Mouse (Mus musculus) CH12.LX (cell line): ENCODE data around the gene Nol3. TPM values are rescaled to one million over a fixed set of nuclear protein-coding genes. Genes with fewer than 3 reads are reported as not detected.

Experiments used
- DNase-seq: peaks from one replicate; pipeline ENCODE4 v3.0.0-alpha.2; 2013; ENCODE audit errors: extremely low read depth
- H3K27ac ChIP-seq: 2 replicates; pipeline ENCODE4 v1.5.1; 2012; ENCODE audit warnings: low read depth, mild to moderate bottlenecking, control low read depth, moderate library complexity; ENCODE audit not compliant: insufficient read depth
- H3K27me3 ChIP-seq: replicated peaks from 2 replicates; pipeline ENCODE3; 2012; ENCODE audit warnings: inconsistent platforms
- H3K36me3 ChIP-seq, 2 experiments: replicated peaks in 1 of 2; 2 replicates each; pipeline versions ENCODE3 to v1.6.1; 2012; ENCODE audit warnings: inconsistent platforms in 1 of 2, low read length in 1 of 2, mild to moderate bottlenecking in 1 of 2, mixed read lengths in 1 of 2, moderate library complexity in 1 of 2; ENCODE audit not compliant: control insufficient read depth in 1 of 2, insufficient read depth in 1 of 2
- H3K4me1 ChIP-seq, 2 experiments: 2 replicates each; pipeline ENCODE4 v1.6.1; 2012; ENCODE audit warnings: inconsistent platforms in 1 of 2, moderate library complexity in 1 of 2; ENCODE audit not compliant: insufficient read depth in 2 of 2, control insufficient read depth in 1 of 2
- H3K4me2 ChIP-seq: 2 replicates; pipeline ENCODE4 v1.6.1; 2012; ENCODE audit warnings: low read depth, mild to moderate bottlenecking, control low read depth; ENCODE audit not compliant: poor library complexity, insufficient read depth, severe bottlenecking
- H3K4me3 ChIP-seq, 3 experiments: fragments of 150-350 bp in 1 of 3; sonication (generic) in 1 of 3; replicated peaks in 1 of 3; 2 replicates each; pipeline versions ENCODE3 to v1.5.1; 2011 to 2012; ENCODE audit warnings: low read depth in 2 of 3, low read length in 2 of 3, mild to moderate bottlenecking in 2 of 3, moderate library complexity in 2 of 3, control low read depth in 1 of 3, improper control_type of control experiment in 1 of 3, inconsistent platforms in 1 of 3, mixed read lengths in 1 of 3; ENCODE audit not compliant: poor library complexity in 1 of 3
- H3K79me2 ChIP-seq: replicated peaks from 2 replicates; pipeline ENCODE4 v1.6.1; 2012; ENCODE audit warnings: mild to moderate bottlenecking, moderate library complexity; ENCODE audit not compliant: control insufficient read depth, poor library complexity, insufficient read depth, severe bottlenecking; ENCODE audit errors: extremely low read depth
- H3K9ac ChIP-seq: 2 replicates; pipeline ENCODE4 v1.6.1; 2012; ENCODE audit warnings: low read depth, mild to moderate bottlenecking, control low read depth, moderate library complexity; ENCODE audit not compliant: insufficient read depth
- H3K9me3 ChIP-seq: replicated peaks from 2 replicates; pipeline ENCODE3; 2012; ENCODE audit warnings: low read length, inconsistent platforms, mixed read lengths
- BHLHE40 ChIP-seq: IDR thresholded peaks from 2 replicates; pipeline ENCODE4 v1.6.1; 2011; ENCODE audit warnings: mild to moderate bottlenecking, low read depth, low read length, improper control_type of control experiment
- CHD1 ChIP-seq: IDR thresholded peaks from 2 replicates; pipeline ENCODE4 v1.6.1; 2012; ENCODE audit warnings: low read depth, low read length, improper control_type of control experiment, inconsistent platforms
- CTCF ChIP-seq, 2 experiments: IDR thresholded peaks in 1 of 2; conservative IDR thresholded peaks in 1 of 2; 2 replicates each; pipeline ENCODE4 v1.5.1; 2011 to 2012; ENCODE audit warnings: low read depth in 2 of 2, low read length in 2 of 2, improper control_type of control experiment in 1 of 2, inconsistent platforms in 1 of 2, mild to moderate bottlenecking in 1 of 2, moderate library complexity in 1 of 2
- E2F4 ChIP-seq: IDR thresholded peaks from 2 replicates; pipeline ENCODE4 v1.6.1; 2011; ENCODE audit warnings: low read depth, low read length, improper control_type of control experiment; ENCODE audit not compliant: insufficient replicate concordance
- ELF1 ChIP-seq: IDR thresholded peaks from 2 replicates; pipeline ENCODE4 v1.6.1; 2014; ENCODE audit warnings: low read depth, mild to moderate bottlenecking, inconsistent platforms, low read length, improper control_type of control experiment
- EP300 ChIP-seq: IDR thresholded peaks from 2 replicates; pipeline ENCODE4 v1.6.1; 2011; ENCODE audit warnings: low read length, improper control_type of control experiment
- HCFC1 ChIP-seq: IDR thresholded peaks from 2 replicates; pipeline ENCODE4 v1.6.1; 2012; ENCODE audit warnings: low read depth, mild to moderate bottlenecking, inconsistent platforms, low read length, improper control_type of control experiment
- IRF4 ChIP-seq: IDR thresholded peaks from 2 replicates; pipeline ENCODE4 v1.6.1; 2014; ENCODE audit warnings: low read depth, mild to moderate bottlenecking, inconsistent platforms, low read length, improper control_type of control experiment
- JUND ChIP-seq: conservative IDR thresholded peaks from 2 replicates; pipeline ENCODE4 v1.6.1; 2011; ENCODE audit warnings: low read depth, low read length, improper control_type of control experiment
- KAT2A ChIP-seq: IDR thresholded peaks from 2 replicates; pipeline ENCODE4 v1.6.1; 2012; ENCODE audit warnings: low read length, improper control_type of control experiment, inconsistent platforms; ENCODE audit not compliant: insufficient replicate concordance
- MEF2A ChIP-seq: IDR thresholded peaks from 2 replicates; pipeline ENCODE4 v1.6.1; 2014; ENCODE audit warnings: low read depth, mild to moderate bottlenecking, inconsistent platforms, low read length, improper control_type of control experiment, borderline replicate concordance
- NELFE ChIP-seq: IDR thresholded peaks from 2 replicates; pipeline ENCODE4 v1.6.1; 2011; ENCODE audit warnings: low read depth, low read length, improper control_type of control experiment
- POLR2A ChIP-seq: IDR thresholded peaks from 2 replicates; pipeline ENCODE4 v1.6.1; 2011; ENCODE audit warnings: low read depth, mild to moderate bottlenecking, improper control_type of control experiment, low read length
- POLR2AphosphoS2 ChIP-seq: IDR thresholded peaks from 2 replicates; pipeline ENCODE4 v1.6.1; 2011; ENCODE audit warnings: low read depth, low read length, improper control_type of control experiment
- RAD21 ChIP-seq: IDR thresholded peaks from 2 replicates; pipeline ENCODE4 v1.6.1; 2011; ENCODE audit warnings: low read depth, mild to moderate bottlenecking, low read length, improper control_type of control experiment, moderate library complexity
- SIN3A ChIP-seq: IDR thresholded peaks from 2 replicates; pipeline ENCODE4 v1.6.1; 2012; ENCODE audit warnings: low read length, improper control_type of control experiment, inconsistent platforms
- TBP ChIP-seq: conservative IDR thresholded peaks from 2 replicates; pipeline ENCODE4 v1.6.1; 2011; ENCODE audit warnings: low read depth, low read length, improper control_type of control experiment
- TCF12 ChIP-seq: IDR thresholded peaks from 2 replicates; pipeline ENCODE4 v1.6.1; 2014; ENCODE audit warnings: low read depth, mild to moderate bottlenecking, inconsistent platforms, low read length, improper control_type of control experiment
- USF2 ChIP-seq: conservative IDR thresholded peaks from 2 replicates; pipeline ENCODE4 v1.6.1; 2011; ENCODE audit warnings: low read depth, low read length, improper control_type of control experiment
- ZMIZ1 ChIP-seq: IDR thresholded peaks from 2 replicates; pipeline ENCODE4 v1.6.1; 2012; ENCODE audit warnings: low read depth, mild to moderate bottlenecking, inconsistent platforms, low read length, improper control_type of control experiment
- ZNF384 ChIP-seq: IDR thresholded peaks from 2 replicates; pipeline ENCODE4 v1.6.1; 2012; ENCODE audit warnings: low read depth, low read length, improper control_type of control experiment, inconsistent platforms
- dilution Hi-C: fragments of 300-500 bp; cut with MboI; formaldehyde crosslinking; loops from 2 replicates; pipeline ENCODE4 v1.14.3; 2020; ENCODE audit warnings: low sequenced_read_pairs; ENCODE audit not compliant: extremely low pct_unique_long_range_greater_than_20kb, extremely low pct_ligation_motif_present
- in situ Hi-C: fragments of 300-500 bp; cut with MboI; formaldehyde crosslinking; loops from 3 replicates; pipeline ENCODE4 v1.14.3; 2019; ENCODE audit warnings: low sequenced_read_pairs, low pct_ligation_motif_present, low pct_unique_long_range_greater_than_20kb, mixed read lengths
- polyA plus RNA-seq: library from polyadenylated mRNA; unstranded; fragments of >175 nt; gene quantifications from 2 replicates; pipeline ENCODE4 v1.2.1, GENCODE M21; 2012; ENCODE audit warnings: low read depth; ENCODE audit not compliant: insufficient read length
- total RNA-seq, 2 experiments: library from RNA; depleted of rRNA; stranded (reverse); fragments of 300-350 nt in 1 of 2; fragments of >200 nt in 1 of 2; gene quantifications; 2 replicates each; pipeline ENCODE4 v1.2.3; 2012 to 2014

The Nol3 gene
- total and polyA plus RNA-seq, 3 experiments = 0.31 to 0.34 TPM; not detected in 1

GRCm38 (mm10) chr8:105254966-105255350, 21.0 kb upstream of the Nol3 start, which contains the start of gene B3gnt9 (continued):
- peak; percentile 68 for TF ChIP-seq USF2
- TF ChIP-seq RAD21 = no peak
- no peak for TF ChIP-seq EP300
- TF ChIP-seq E2F4 = no peak
- no peak for TF ChIP-seq SIN3A
- TF ChIP-seq POLR2A = no peak
- no peak for TF ChIP-seq JUND
- no peak for TF ChIP-seq POLR2AphosphoS2
- no peak for TF ChIP-seq NELFE
- no peak for TF ChIP-seq KAT2A
- TF ChIP-seq, all 38 proteins: peak for 5

DNA sequence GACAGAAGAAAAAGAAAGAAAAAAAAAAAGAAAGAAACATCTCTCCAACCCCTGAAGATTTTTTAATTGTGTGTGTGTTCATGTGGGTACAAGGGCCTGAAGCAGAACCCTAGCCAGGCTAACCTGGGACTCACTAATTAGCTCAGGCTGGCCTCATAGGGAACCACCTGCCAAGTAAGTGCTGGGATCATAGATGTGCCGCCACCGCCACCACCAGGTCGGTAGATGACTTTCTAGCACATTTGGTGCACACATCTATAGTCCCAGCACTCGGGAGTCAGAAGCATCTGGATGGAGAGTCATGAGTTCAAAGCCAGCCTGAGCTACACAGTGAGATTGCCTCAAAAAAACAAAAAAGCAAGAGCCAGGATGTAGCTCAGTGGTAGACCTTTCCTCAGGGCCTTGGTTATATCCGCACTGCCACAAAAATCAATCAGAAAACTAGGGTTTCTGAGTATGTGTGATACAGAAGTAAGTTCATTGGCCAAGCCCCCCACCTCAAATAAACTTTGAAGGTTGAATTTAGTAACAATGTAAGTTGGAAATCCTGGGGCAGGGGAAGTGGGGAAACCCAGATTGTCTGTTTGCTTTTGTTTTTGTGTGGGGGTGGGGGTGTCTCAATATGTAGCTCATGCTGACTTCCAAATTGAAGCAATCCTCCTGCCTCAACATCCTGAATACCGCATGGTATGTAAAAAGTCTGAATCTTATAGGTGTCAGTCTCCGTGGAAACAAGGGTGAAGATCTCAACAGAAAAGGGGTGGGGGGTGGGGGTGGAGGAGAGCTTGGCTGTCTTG, 18.4 kb upstream of the Nol3 start:
- no peak overlapping the region for H3K27ac ChIP-seq
- in situ Hi-C loops = loop anchor here (5.0 kb wide), 1 partner anchor 35 kb away; no protein-coding TSS in a partner anchor
- no peak overlapping the region for H3K9ac ChIP-seq
- H3K9me3 ChIP-seq = peaks cover 4% of the 10 kb centered on the region
- peaks cover 20 to 69% of the 10 kb centered on the region in 2 experiments for H3K36me3 ChIP-seq
- dilution Hi-C loops = no loop called here
- no peaks in the 10 kb centered on the region for H3K27me3 ChIP-seq
- DNase-seq = no peak
- no peak overlapping the region for H3K4me2 ChIP-seq
- H3K79me2 ChIP-seq = no peaks in the 10 kb centered on the region
- TF ChIP-seq ELF1 = no peak
- TF ChIP-seq ZNF384 = no peak
- no peak for TF ChIP-seq TCF12
- no peak for TF ChIP-seq HCFC1
- TF ChIP-seq ZMIZ1 = no peak
- no peak for TF ChIP-seq CHD1
- TF ChIP-seq SIN3A = no peak
- no peak for TF ChIP-seq CTCF (conservative IDR thresholded peaks at IDR 0.05 in 1 of 2, IDR thresholded peaks at IDR 0.05 in 1 of 2; ENCODE audit: low read depth in 2 of 2, low read length in 2 of 2)
- no peak for TF ChIP-seq TBP
- TF ChIP-seq MEF2A = no peak
- no peak for TF ChIP-seq JUND
- no peak for TF ChIP-seq POLR2AphosphoS2
- TF ChIP-seq IRF4 = no peak
- TF ChIP-seq BHLHE40 = no peak
- H3K4me1 ChIP-seq = peaks cover 16 to 48% of the 10 kb centered on the region in 2 experiments
- no peak overlapping the region for H3K4me3 ChIP-seq
